In genomic region chr13:99827573-99827972, GRCm38 (mm10) we compare ENCODE assay signal across 25 mouse cellular contexts.
DNase-seq lines count a peak whose midpoint lies in the region; ATAC-seq and TF ChIP-seq lines count a peak whose summit lies in the region.
"Had no signal": no experiment of that assay in that cellular context is flagged by ENCODE, and none has a peak within 500 bp of the region (broad histone marks: within the 10 kb centered on the region; RNA-seq: fewer than 3 reads in every experiment).

No protein-coding gene starts in this region.

- no peaks in the 10 kb centered on the region for H3K79me2 ChIP-seq in myocyte (ENCODE audit: control insufficient read depth, insufficient read depth)

- H3K4me2 ChIP-seq in kidney, embryonic 16.5 days (replicated peaks; ENCODE audit: low read depth, low read length) = no peak overlapping the region
- no peak overlapping the region for H3K4me2 ChIP-seq in myocyte (ENCODE audit: low read depth)
- H3K4me2 ChIP-seq: embryonic facial prominence, embryonic 12.5 days; forebrain, embryonic 13.5 days; forebrain, embryonic 15.5 days had no signal

- peak; percentile 39 for DNase-seq in adrenal gland, adult 2 months
- DNase-seq in adrenal gland, postnatal 14 days = no peak
- DNase-seq in kidney, adult 11 months = peak; percentile 22
- peak; percentile 18 for DNase-seq in ovary, adult 18-20 months (ENCODE audit: low spot score)
- DNase-seq in ovary, postnatal 10 days (ENCODE audit: low spot score) = no peak
- DNase-seq in adipocyte (ENCODE audit: low spot score) = no peak
- DNase-seq: adrenal gland, postnatal 10 days; B cell, adult 2 months; cerebellum, adult 11 months; cerebellum, adult 2 months; cerebellum, adult 9-10 months; cerebellum, postnatal 10 days; cerebellum, postnatal 25 days; forebrain, postnatal 0 days had no signal

- WGBS in kidney, embryonic 16.5 days = 84% methylated on average over 7 of the region's 7 CpGs

- no peak overlapping the region for H3K9ac ChIP-seq in kidney, embryonic 16.5 days (replicated peaks; ENCODE audit: low read length)
- H3K9ac ChIP-seq: embryonic facial prominence, embryonic 12.5 days; forebrain, embryonic 13.5 days; forebrain, embryonic 15.5 days; forebrain, postnatal 0 days had no signal

- H3K4me3 ChIP-seq in kidney, embryonic 16.5 days (ENCODE audit: low read length) = no peak overlapping the region
- no peak overlapping the region for H3K4me3 ChIP-seq in myocyte
- H3K4me3 ChIP-seq: embryonic facial prominence, embryonic 10.5 days; embryonic facial prominence, embryonic 12.5 days; forebrain, embryonic 13.5 days; forebrain, embryonic 15.5 days had no signal

- no peak for TF ChIP-seq POLR2A in myocyte (IDR thresholded peaks at IDR 0.05; ENCODE audit: insufficient read length, low read depth)

- no peaks in the 10 kb centered on the region for H3K9me3 ChIP-seq in kidney, embryonic 16.5 days (ENCODE audit: low read length)
- H3K9me3 ChIP-seq: embryonic facial prominence, embryonic 10.5 days; embryonic facial prominence, embryonic 12.5 days; forebrain, embryonic 13.5 days; forebrain, embryonic 15.5 days; G1E had no signal

- H3ac ChIP-seq in myocyte (ENCODE audit: control insufficient read depth, insufficient read length) = no peak overlapping the region

- H3K27ac ChIP-seq in kidney, embryonic 16.5 days (ENCODE audit: low read length) = no peak overlapping the region
- H3K27ac ChIP-seq: embryonic facial prominence, embryonic 10.5 days; embryonic facial prominence, embryonic 12.5 days; forebrain, embryonic 13.5 days; forebrain, embryonic 15.5 days had no signal

- no peaks in the 10 kb centered on the region for H3K36me3 ChIP-seq in kidney, embryonic 16.5 days (ENCODE audit: insufficient read depth, low read length)
- no peaks in the 10 kb centered on the region for H3K36me3 ChIP-seq in myocyte (ENCODE audit: control insufficient read depth, insufficient read depth)
- H3K36me3 ChIP-seq: embryonic facial prominence, embryonic 10.5 days; embryonic facial prominence, embryonic 12.5 days; forebrain, embryonic 15.5 days; G1E had no signal

- no peak for ATAC-seq in kidney, embryonic 16.5 days (ENCODE audit: low FRiP score, low TSS enrichment)
- ATAC-seq: activated CD4-positive, CD25-positive, alpha-beta regulatory T cell, adult 4 months; CD4-positive, CD25-positive, alpha-beta regulatory T cell, adult 4 months; forebrain, embryonic 13.5 days; forebrain, embryonic 15.5 days; forebrain, postnatal 0 days; Patski had no signal

- H3K4me1 ChIP-seq in kidney, embryonic 16.5 days (ENCODE audit: insufficient read depth, low read length) = no peaks in the 10 kb centered on the region
- H3K4me1 ChIP-seq: embryonic facial prominence, embryonic 10.5 days; embryonic facial prominence, embryonic 12.5 days; forebrain, embryonic 13.5 days; forebrain, embryonic 15.5 days had no signal

- H3K27me3 ChIP-seq in kidney, embryonic 16.5 days (ENCODE audit: insufficient read depth, low read length) = no peaks in the 10 kb centered on the region
- H3K27me3 ChIP-seq in myocyte (ENCODE audit: control insufficient read depth, insufficient read depth, insufficient read length) = no peaks in the 10 kb centered on the region
- H3K27me3 ChIP-seq: CH12.LX; embryonic facial prominence, embryonic 12.5 days; forebrain, embryonic 13.5 days; forebrain, embryonic 15.5 days; Patski had no signal

TF ChIP-seq in myocyte, 11 proteins besides CTCF, POLR2A, EP300 and RAD21:
- TF ChIP-seq POLR2AphosphoS2 (IDR thresholded peaks at IDR 0.05; ENCODE audit: insufficient read length, low read depth) = no peak
- no peak for TF ChIP-seq MAX (IDR thresholded peaks at IDR 0.05; ENCODE audit: low read depth)
- peak; percentile 53 for TF ChIP-seq USF1 (IDR thresholded peaks at IDR 0.05; ENCODE audit: low read depth)
- no peak for TF ChIP-seq MYOD1 (IDR thresholded peaks at IDR 0.05; ENCODE audit: control insufficient read depth in 1 of 3, insufficient read length in 2 of 3, low read depth in 2 of 3)

Comparison
In these comparisons a context has a peak if more than half of its experiments do, and no peak if none do; other contexts are left out.
1. DNase-seq: peak in adrenal gland, adult 2 months (single experiment), kidney, adult 11 months (single experiment) and ovary, adult 18-20 months (single experiment); none in adrenal gland, postnatal 14 days (single experiment), ovary, postnatal 10 days (single experiment) and adipocyte (single experiment).